Comparison of ENCODE assay signal across 14 mouse cellular contexts in genomic region chr2:20549065-20549464, GRCm38 (mm10).
DNase-seq lines count a peak whose midpoint lies in the region; ATAC-seq and TF ChIP-seq lines count a peak whose summit lies in the region.
"Had no signal": no experiment of that assay in that cellular context is flagged by ENCODE, and none has a peak within 500 bp of the region (broad histone marks: within the 10 kb centered on the region; RNA-seq: fewer than 3 reads in every experiment).

No protein-coding gene starts in this region.

- intact Hi-C loops in heart, postnatal 36 days (cut with DNase I): no loop called here
- intact Hi-C loops in left cerebral cortex, postnatal 14 days (cut with DNase I): no loop called here

- H3K36me3 ChIP-seq in limb, embryonic 13.5 days: no peaks in the 10 kb centered on the region
- no peaks in the 10 kb centered on the region for H3K36me3 ChIP-seq in limb, embryonic 10.5 days
- H3K36me3 ChIP-seq in E14TG2a.4 (ENCODE audit: insufficient read depth, low read length): peaks cover 35% of the 10 kb centered on the region
- no peaks in the 10 kb centered on the region for H3K36me3 ChIP-seq in forebrain, embryonic 14.5 days (ENCODE audit: control insufficient read depth, insufficient read depth, low read length)
- H3K36me3 ChIP-seq: heart, embryonic 13.5 days; hindbrain, embryonic 10.5 days; liver, embryonic 13.5 days had no signal

- DNase-seq in limb, embryonic 10.5 days (ENCODE audit: low spot score): no peak
- peak; percentile 70 for DNase-seq in ZHBTc4 (ENCODE audit: low read depth, low spot score)
- DNase-seq in forebrain, embryonic 14.5 days (ENCODE audit: low spot score): peak; percentile 36
- DNase-seq in heart, postnatal 36 days: no peak
- DNase-seq in left cerebral cortex, postnatal 14 days (ENCODE audit: low spot score in 2 of 2): no peak
- DNase-seq: adrenal gland, postnatal 10 days; cerebellum, postnatal 10 days; kidney, adult 11 months; liver, embryonic 13.5 days had no signal

- H3K9me3 ChIP-seq in limb, embryonic 13.5 days: no peaks in the 10 kb centered on the region
- H3K9me3 ChIP-seq in limb, embryonic 10.5 days (replicated peaks): no peaks in the 10 kb centered on the region
- H3K9me3 ChIP-seq in E14TG2a.4 (ENCODE audit: low read length): peaks cover 6% of the 10 kb centered on the region; the same call in 1 of the 2 replicates
- H3K9me3 ChIP-seq in forebrain, embryonic 14.5 days (replicated peaks; ENCODE audit: control insufficient read depth, low read length): no peaks in the 10 kb centered on the region
- H3K9me3 ChIP-seq: heart, embryonic 13.5 days; hindbrain, embryonic 10.5 days; liver, embryonic 13.5 days had no signal

- no peaks in the 10 kb centered on the region for H3K27me3 ChIP-seq in limb, embryonic 13.5 days
- no peaks in the 10 kb centered on the region for H3K27me3 ChIP-seq in limb, embryonic 10.5 days (ENCODE audit: low read depth, poor library complexity, severe bottlenecking)
- no peaks in the 10 kb centered on the region for H3K27me3 ChIP-seq in E14TG2a.4 (ENCODE audit: insufficient read depth, low read length)
- no peaks in the 10 kb centered on the region for H3K27me3 ChIP-seq in forebrain, embryonic 14.5 days (replicated peaks; ENCODE audit: control insufficient read depth, insufficient read depth, low read length)
- H3K27me3 ChIP-seq: heart, embryonic 13.5 days; liver, embryonic 13.5 days had no signal

- no peak for TF ChIP-seq CTCF in E14TG2a.4 (conservative IDR thresholded peaks at IDR 0.05; ENCODE audit: low read length)

- H3K4me3 ChIP-seq in limb, embryonic 13.5 days: no peak overlapping the region
- no peak overlapping the region for H3K4me3 ChIP-seq in limb, embryonic 10.5 days
- H3K4me3 ChIP-seq in E14TG2a.4 (replicated peaks; ENCODE audit: low read length): peak overlapping the region; percentile 71
- H3K4me3 ChIP-seq in forebrain, embryonic 14.5 days (ENCODE audit: low read depth, low read length): 0 out of 2 replicates have a peak overlapping the region, but pooled peaks have one; percentile 7
- H3K4me3 ChIP-seq: heart, embryonic 13.5 days; hindbrain, embryonic 10.5 days; liver, embryonic 13.5 days had no signal

- ATAC-seq in limb, embryonic 13.5 days (ENCODE audit: low FRiP score, low read depth): no peak
- no peak for ATAC-seq in forebrain, embryonic 14.5 days
- no peak for ATAC-seq in inflammation-experienced regulatory T-cells, adult 6 months

- H3K9ac ChIP-seq in limb, embryonic 13.5 days: no peak overlapping the region
- peak overlapping the region; percentile 23; the same call in 1 of the 2 replicates for H3K9ac ChIP-seq in forebrain, embryonic 14.5 days (ENCODE audit: low read length)
- H3K9ac ChIP-seq: heart, embryonic 13.5 days; liver, embryonic 13.5 days had no signal

- H3K4me2 ChIP-seq in limb, embryonic 13.5 days (replicated peaks): peak overlapping the region; percentile 38
- peak overlapping the region; percentile 40 for H3K4me2 ChIP-seq in forebrain, embryonic 14.5 days (ENCODE audit: low read length)
- H3K4me2 ChIP-seq: heart, embryonic 13.5 days; liver, embryonic 13.5 days had no signal

- H3K4me1 ChIP-seq in limb, embryonic 13.5 days: peaks cover 20% of the 10 kb centered on the region
- peaks cover 16% of the 10 kb centered on the region for H3K4me1 ChIP-seq in limb, embryonic 10.5 days
- H3K4me1 ChIP-seq in E14TG2a.4 (replicated peaks; ENCODE audit: low read depth, low read length): peaks cover 84% of the 10 kb centered on the region
- H3K4me1 ChIP-seq in forebrain, embryonic 14.5 days (ENCODE audit: control insufficient read depth, insufficient read depth, low read length): peaks cover 30% of the 10 kb centered on the region

- WGBS in limb, embryonic 13.5 days: 58% methylated on average over 5 of the region's 5 CpGs
- 60% methylated on average over 5 of the region's 5 CpGs for WGBS in limb, embryonic 10.5 days
- WGBS in forebrain, embryonic 14.5 days: 6% methylated on average over 5 of the region's 5 CpGs

- H3K27ac ChIP-seq in limb, embryonic 13.5 days: no peak overlapping the region
- H3K27ac ChIP-seq in limb, embryonic 10.5 days: no peak overlapping the region
- H3K27ac ChIP-seq in forebrain, embryonic 14.5 days (ENCODE audit: low read depth, low read length): peak overlapping the region; percentile 50; the same call in 1 of the 2 replicates
- H3K27ac ChIP-seq: heart, embryonic 13.5 days; hindbrain, embryonic 10.5 days; liver, embryonic 13.5 days had no signal

Comparison
In these comparisons a context has a peak if more than half of its experiments do, and no peak if none do; other contexts are left out.
1. H3K4me3 ChIP-seq: peak in E14TG2a.4 (single experiment) and forebrain, embryonic 14.5 days (single experiment); none in limb, embryonic 13.5 days (single experiment) and limb, embryonic 10.5 days (single experiment).
2. DNase-seq: peak in ZHBTc4 (single experiment) and forebrain, embryonic 14.5 days (single experiment); none in limb, embryonic 10.5 days (single experiment), heart, postnatal 36 days (0 of 2) and left cerebral cortex, postnatal 14 days (0 of 2).